Comparison of ENCODE assay signal across 25 mouse cellular contexts in the genomic region with DNA sequence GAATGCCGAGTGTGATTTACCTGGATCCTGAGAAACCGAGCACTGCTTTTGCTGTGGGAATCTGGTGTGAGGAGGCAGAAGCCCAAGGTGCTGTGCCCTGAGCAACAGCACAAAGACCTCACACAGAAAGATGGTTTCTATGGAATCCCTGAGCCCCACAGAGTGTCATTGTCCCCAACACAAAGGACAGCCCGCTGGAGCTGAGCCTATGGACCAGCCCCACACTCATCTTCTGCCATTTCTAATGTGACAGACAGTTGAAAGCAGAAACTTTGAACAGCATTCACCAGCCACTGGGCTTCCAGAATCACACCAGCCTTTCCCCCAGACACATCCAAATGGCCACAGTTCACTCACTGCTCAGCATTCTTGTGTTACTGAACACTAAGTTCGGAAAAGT.
A peak's percentile ranks its signal among the peaks of the same experiment; 100 is the strongest.
DNase-seq lines count a peak whose midpoint lies in the region; ATAC-seq lines count a peak whose summit lies in the region.
"Had no signal": no experiment of that assay in that cellular context is flagged by ENCODE, and none has a peak within 500 bp of the region (broad histone marks: within the 10 kb centered on the region; RNA-seq: fewer than 3 reads in every experiment).

No protein-coding gene starts in this region.

- no peaks in the 10 kb centered on the region for H3K36me3 ChIP-seq in hindbrain, embryonic 11.5 days (ENCODE audit: control insufficient read depth, insufficient read depth, low read length)
- no peaks in the 10 kb centered on the region for H3K36me3 ChIP-seq in hindbrain, embryonic 16.5 days (ENCODE audit: control insufficient read depth, insufficient read depth, low read length)
- no peaks in the 10 kb centered on the region for H3K36me3 ChIP-seq in midbrain, embryonic 13.5 days
- no peaks in the 10 kb centered on the region for H3K36me3 ChIP-seq in midbrain, embryonic 14.5 days (ENCODE audit: control insufficient read depth, insufficient read depth, low read length)
- H3K36me3 ChIP-seq: embryonic facial prominence, embryonic 15.5 days; forebrain, embryonic 12.5 days; G1E; heart, embryonic 10.5 days; intestine, embryonic 15.5 days had no signal

- no peak overlapping the region for H3K27ac ChIP-seq in hindbrain, embryonic 11.5 days (ENCODE audit: low read depth, low read length)
- H3K27ac ChIP-seq in hindbrain, embryonic 16.5 days (ENCODE audit: low read depth, low read length): no peak overlapping the region
- H3K27ac ChIP-seq in midbrain, embryonic 13.5 days: no peak overlapping the region
- H3K27ac ChIP-seq in midbrain, embryonic 14.5 days (replicated peaks; ENCODE audit: low read depth, low read length): no peak overlapping the region
- H3K27ac ChIP-seq: embryonic facial prominence, embryonic 15.5 days; forebrain, embryonic 12.5 days; heart, embryonic 10.5 days; intestine, embryonic 15.5 days had no signal

- no peaks in the 10 kb centered on the region for H3K9me3 ChIP-seq in hindbrain, embryonic 11.5 days (ENCODE audit: control insufficient read depth, low read length)
- no peaks in the 10 kb centered on the region for H3K9me3 ChIP-seq in hindbrain, embryonic 16.5 days (ENCODE audit: control insufficient read depth, low read length)
- H3K9me3 ChIP-seq in midbrain, embryonic 13.5 days: no peaks in the 10 kb centered on the region
- no peaks in the 10 kb centered on the region for H3K9me3 ChIP-seq in midbrain, embryonic 14.5 days (ENCODE audit: control insufficient read depth, low read length)
- H3K9me3 ChIP-seq: embryonic facial prominence, embryonic 15.5 days; forebrain, embryonic 12.5 days; heart, embryonic 10.5 days; intestine, embryonic 15.5 days had no signal

- WGBS in hindbrain, embryonic 11.5 days: 41% methylated on average over 4 of the region's 4 CpGs
- WGBS in hindbrain, embryonic 16.5 days: 21% methylated on average over 4 of the region's 4 CpGs
- WGBS in midbrain, embryonic 13.5 days: 23% methylated on average over 4 of the region's 4 CpGs
- WGBS in midbrain, embryonic 14.5 days: 17% methylated on average over 4 of the region's 4 CpGs

- no peak for ATAC-seq in hindbrain, embryonic 11.5 days (ENCODE audit: low FRiP score)
- ATAC-seq in hindbrain, embryonic 16.5 days: no peak
- 0 out of 2 replicates have a peak, but pooled peaks have one; percentile 43 for ATAC-seq in midbrain, embryonic 13.5 days
- no peak for ATAC-seq in midbrain, embryonic 14.5 days (ENCODE audit: low FRiP score, low TSS enrichment)
- ATAC-seq: CD4-positive, CD25-positive, alpha-beta regulatory T cell, adult 4 months; forebrain, embryonic 16.5 days; intestine, embryonic 15.5 days had no signal

- no peak overlapping the region for H3K9ac ChIP-seq in hindbrain, embryonic 11.5 days (ENCODE audit: low read depth, low read length)
- no peak overlapping the region for H3K9ac ChIP-seq in hindbrain, embryonic 16.5 days (ENCODE audit: low read depth, low read length)
- H3K9ac ChIP-seq in midbrain, embryonic 13.5 days (replicated peaks): no peak overlapping the region
- H3K9ac ChIP-seq in midbrain, embryonic 14.5 days (replicated peaks; ENCODE audit: low read length): no peak overlapping the region
- H3K9ac ChIP-seq: embryonic facial prominence, embryonic 15.5 days; forebrain, embryonic 12.5 days; intestine, embryonic 15.5 days had no signal

- H3K4me1 ChIP-seq in hindbrain, embryonic 11.5 days (replicated peaks; ENCODE audit: control insufficient read depth, insufficient read depth, low read length): peaks cover 6% of the 10 kb centered on the region; the same call in 1 of the 2 replicates
- H3K4me1 ChIP-seq in hindbrain, embryonic 16.5 days (ENCODE audit: control insufficient read depth, insufficient read depth, low read depth, low read length): no peaks in the 10 kb centered on the region
- H3K4me1 ChIP-seq in midbrain, embryonic 13.5 days (replicated peaks): peaks cover 20% of the 10 kb centered on the region
- peaks cover 10% of the 10 kb centered on the region for H3K4me1 ChIP-seq in midbrain, embryonic 14.5 days (ENCODE audit: control insufficient read depth, insufficient read depth, low read length)
- H3K4me1 ChIP-seq: embryonic facial prominence, embryonic 15.5 days; heart, embryonic 10.5 days; intestine, embryonic 15.5 days had no signal

- H3K4me3 ChIP-seq in hindbrain, embryonic 11.5 days (ENCODE audit: low read depth, low read length): no peak overlapping the region
- H3K4me3 ChIP-seq in hindbrain, embryonic 16.5 days (ENCODE audit: low read length): no peak overlapping the region
- H3K4me3 ChIP-seq in midbrain, embryonic 13.5 days (replicated peaks): no peak overlapping the region
- H3K4me3 ChIP-seq in midbrain, embryonic 14.5 days (replicated peaks; ENCODE audit: low read depth, low read length): no peak overlapping the region
- H3K4me3 ChIP-seq: embryonic facial prominence, embryonic 15.5 days; erythroblast, embryonic 14.5 days; forebrain, embryonic 12.5 days; heart, embryonic 10.5 days; intestine, embryonic 15.5 days had no signal

- no peak overlapping the region for H3K4me2 ChIP-seq in hindbrain, embryonic 11.5 days (replicated peaks; ENCODE audit: low read depth, low read length)
- H3K4me2 ChIP-seq in hindbrain, embryonic 16.5 days (ENCODE audit: low read length): no peak overlapping the region
- H3K4me2 ChIP-seq in midbrain, embryonic 13.5 days (replicated peaks): no peak overlapping the region
- no peak overlapping the region for H3K4me2 ChIP-seq in midbrain, embryonic 14.5 days (ENCODE audit: low read length)
- H3K4me2 ChIP-seq: embryonic facial prominence, embryonic 15.5 days; forebrain, embryonic 12.5 days; intestine, embryonic 15.5 days had no signal

- H3K27me3 ChIP-seq in hindbrain, embryonic 11.5 days (ENCODE audit: control insufficient read depth, insufficient read depth, low read length): no peaks in the 10 kb centered on the region
- no peaks in the 10 kb centered on the region for H3K27me3 ChIP-seq in hindbrain, embryonic 16.5 days (replicated peaks; ENCODE audit: control insufficient read depth, insufficient read depth, low read length)
- peaks cover 5% of the 10 kb centered on the region for H3K27me3 ChIP-seq in midbrain, embryonic 13.5 days
- no peaks in the 10 kb centered on the region for H3K27me3 ChIP-seq in midbrain, embryonic 14.5 days (ENCODE audit: control insufficient read depth, insufficient read depth, low read length)
- H3K27me3 ChIP-seq: embryonic facial prominence, embryonic 15.5 days; forebrain, embryonic 12.5 days; intestine, embryonic 15.5 days had no signal

- peak; percentile 47 for DNase-seq in embryo, embryonic 10 days (ENCODE audit: low spot score)
- DNase-seq in embryo, embryonic 11 days: no peak
- DNase-seq in hindbrain, embryonic 11.5 days (ENCODE audit: low spot score): peak; percentile 44
- DNase-seq in midbrain, embryonic 14.5 days: no peak
- DNase-seq in kidney, postnatal 4 days: no peak
- DNase-seq: adrenal gland, adult 8-10 months; adrenal gland, postnatal 36 days; B cell, adult 2 months; cerebellum, adult 11 months; cerebellum, adult 8-10 months; cerebellum, postnatal 14 days; gastrocnemius, postnatal 10 days; heart, adult 18-20 months; heart, postnatal 10 days; heart, postnatal 4 days had no signal

Comparison
In these comparisons a context has a peak if more than half of its experiments do, and no peak if none do; other contexts are left out.
1. DNase-seq: peak in embryo, embryonic 10 days (single experiment) and hindbrain, embryonic 11.5 days (single experiment); none in embryo, embryonic 11 days (single experiment), midbrain, embryonic 14.5 days (single experiment) and kidney, postnatal 4 days (0 of 2).